Mouse (Mus musculus) CD4-positive, CD25-positive, alpha-beta regulatory T cell, adult 4 months (primary cell): ENCODE measurements around the gene Tas2r106. TPM values are rescaled to one million over a fixed set of nuclear protein-coding genes. Genes with fewer than 3 reads are reported as not detected.

Experiments
- ATAC-seq: one replicate; pipeline ENCODE4 v1.8.0; 2017
- polyA plus RNA-seq, 2 experiments: library from polyadenylated mRNA; unstranded; fragments of 100-300 nt; shearing (Covaris generic); gene quantifications; one replicate each; pipeline ENCODE4 v1.2.1; 2017

Gene Tas2r106
- polyA plus RNA-seq, result not detected

DNA sequence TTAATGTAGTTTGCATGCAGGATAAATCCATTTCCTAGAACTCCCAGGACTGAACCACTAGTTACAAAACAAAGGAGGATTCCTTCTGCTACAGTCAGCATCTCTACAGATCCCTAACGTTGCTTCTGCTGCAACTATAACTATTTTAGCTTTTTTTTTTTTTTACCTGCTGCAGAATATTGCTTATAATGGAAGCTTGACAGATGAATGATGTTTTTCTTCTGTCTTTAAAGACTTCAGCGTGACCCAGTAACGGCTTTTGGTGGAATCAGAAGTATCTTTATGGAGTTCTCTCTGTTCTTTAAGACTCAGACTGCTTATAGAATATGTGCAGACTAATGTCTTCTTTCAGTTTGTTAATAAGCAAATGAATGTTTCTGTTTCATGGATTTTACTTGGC is at the start of gene Tas2r106:
Gene Tas2r106, minus strand, starts transcription at position 101 of the 400 bp plus-strand sequence.
- no peak for ATAC-seq

- ATAC-seq, result no peak
Observed at GRCm38 (mm10) chr6:131712803-131713202, 34.1 kb upstream of the Tas2r106 start.

GRCm38 (mm10) chr6:131689963-131690362 is 11.3 kb upstream of the Tas2r106 start, which contains the start of gene Tas2r114:
TSS of gene Tas2r114 (minus strand) at chr6:131690063.
- no peak for ATAC-seq

GRCm38 (mm10) chr6:131687395-131687794 is 8.7 kb upstream of the Tas2r106 start, which contains the start of gene Tas2r105:
TSS of gene Tas2r105 (minus strand) at chr6:131687495.
- no peak for ATAC-seq

GRCm38 (mm10) chr6:131685644-131686043 is 7.0 kb upstream of the Tas2r106 start, which contains the start of gene Tas2r104:
TSS of gene Tas2r104 (minus strand) at chr6:131685744.
- no peak for ATAC-seq

DNA sequence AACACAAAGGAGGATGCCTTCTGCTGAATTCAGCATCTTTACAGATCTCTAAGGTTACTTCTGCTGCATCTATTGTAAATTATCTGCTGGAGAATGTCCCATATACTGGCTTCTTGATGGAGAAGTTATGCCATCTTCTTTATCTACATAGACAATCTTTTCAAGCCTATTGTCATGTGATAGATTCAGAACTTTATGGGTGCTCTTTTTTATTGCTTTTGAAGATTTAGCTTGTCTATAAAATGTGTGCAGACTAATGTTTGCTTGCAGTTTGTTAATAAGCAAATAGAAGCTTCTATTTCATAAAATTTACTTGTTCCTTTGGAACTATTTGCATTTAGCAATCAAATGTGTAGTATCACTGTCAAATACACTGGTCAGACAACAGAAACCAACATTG is 18.6 kb downstream of the Tas2r106 start, which contains the start of gene Tas2r107:
Gene Tas2r107, minus strand, starts transcription at position 101 of the 400 bp plus-strand sequence.
- no peak for ATAC-seq

- ATAC-seq, result no peak
Observed at GRCm38 (mm10) chr6:131630812-131631211, 47.9 kb downstream of the Tas2r106 start, which contains the start of gene Tas2r130. TSS of gene Tas2r130 (minus strand) at chr6:131630912.

Other genes starting within 250 kb of the Tas2r106 start
- not detected for gene 5430401F13Rik, start 192.5 kb downstream of the Tas2r106 start, polyA plus RNA-seq
- gene Gm6619, start 192.5 kb downstream of the Tas2r106 start, polyA plus RNA-seq, result not detected
- gene Tas2r130, start 48.0 kb downstream of the Tas2r106 start, polyA plus RNA-seq, result not detected
- gene Tas2r107, start 18.7 kb downstream of the Tas2r106 start, polyA plus RNA-seq, result not detected
- gene Tas2r104, start 6.9 kb upstream of the Tas2r106 start, polyA plus RNA-seq, result not detected
- gene Tas2r105, start 8.6 kb upstream of the Tas2r106 start, polyA plus RNA-seq, result not detected
- not detected for gene Tas2r114, start 11.2 kb upstream of the Tas2r106 start, polyA plus RNA-seq